Mouse (Mus musculus) neural tube, embryonic 11.5 days (tissue): Measurements from ENCODE around the gene Gm49325. TPM values are rescaled to one million over a fixed set of nuclear protein-coding genes. Genes with fewer than 3 reads are reported as not detected.
A peak's percentile ranks its signal among the peaks of the same experiment; 100 is the strongest.

Experiments
- ATAC-seq: fragments of 200-750 bp; cut with Nextera tagmentation; 2 replicates; pipeline ENCODE4 v1.8.0; 2017; ENCODE audit warnings: moderate number of reproducible peaks, mild to moderate bottlenecking, moderate TSS enrichment, moderate library complexity; ENCODE audit not compliant: insufficient read depth, low FRiP score, low TSS enrichment
- DNase-seq: peaks from one replicate; pipeline ENCODE4 v3.0.0-alpha.2; 2015; ENCODE audit warnings: low spot score
- H3K27ac ChIP-seq: fragments of 300-500 bp; sonication (generic); 2 replicates; pipeline ENCODE4 v1.5.1; 2014; ENCODE audit warnings: low read depth, mild to moderate bottlenecking, low read length
- H3K27me3 ChIP-seq: fragments of 300-500 bp; sonication (generic); 2 replicates; pipeline ENCODE4 v1.6.1; 2014; ENCODE audit warnings: mild to moderate bottlenecking, low read length, mixed read lengths; ENCODE audit not compliant: control insufficient read depth, insufficient read depth
- H3K36me3 ChIP-seq: fragments of 300-500 bp; sonication (generic); 2 replicates; pipeline ENCODE4 v1.6.1; 2014; ENCODE audit warnings: mild to moderate bottlenecking, low read length, moderate library complexity, mixed read lengths; ENCODE audit not compliant: control insufficient read depth, insufficient read depth
- H3K4me1 ChIP-seq: fragments of 300-500 bp; sonication (generic); 2 replicates; pipeline ENCODE4 v1.6.1; 2014; ENCODE audit warnings: low read length, mixed read lengths; ENCODE audit not compliant: control insufficient read depth, insufficient read depth
- H3K4me2 ChIP-seq: fragments of 300-500 bp; sonication (generic); 2 replicates; pipeline ENCODE4 v1.6.1; 2014; ENCODE audit warnings: low read depth, mild to moderate bottlenecking, moderate library complexity
- H3K4me3 ChIP-seq: fragments of 300-500 bp; sonication (generic); 2 replicates; pipeline ENCODE4 v1.5.1; 2014; ENCODE audit warnings: low read depth, low read length
- H3K9ac ChIP-seq: fragments of 300-500 bp; sonication (generic); 2 replicates; pipeline ENCODE4 v1.6.1; 2014; ENCODE audit warnings: mild to moderate bottlenecking, low read length
- H3K9me3 ChIP-seq: fragments of 300-500 bp; sonication (generic); 2 replicates; pipeline ENCODE4 v1.6.1; 2016; ENCODE audit warnings: low read length; ENCODE audit not compliant: control insufficient read depth
- WGBS: fragments of 180-500 bp; shearing (Covaris S2); extraction: QIAGEN DNeasy Blood & Tissue Kit; methylation state at CpG from one replicate; pipeline ENCODE4 v1.1.7; 2014; 5-methylcytosine and 5-hydroxymethylcytosine counted together
- polyA plus RNA-seq: library from polyadenylated mRNA; unstranded; fragments of >200 nt; fragmentation: Nextera tagmentation; extraction: Ambion mirVana; gene quantifications from 2 replicates; pipeline ENCODE4 v1.2.1, GENCODE M21; 2014

Gm49325 gene
- polyA plus RNA-seq, 1 experiment from 2014 or later: 1.4 TPM

DNA sequence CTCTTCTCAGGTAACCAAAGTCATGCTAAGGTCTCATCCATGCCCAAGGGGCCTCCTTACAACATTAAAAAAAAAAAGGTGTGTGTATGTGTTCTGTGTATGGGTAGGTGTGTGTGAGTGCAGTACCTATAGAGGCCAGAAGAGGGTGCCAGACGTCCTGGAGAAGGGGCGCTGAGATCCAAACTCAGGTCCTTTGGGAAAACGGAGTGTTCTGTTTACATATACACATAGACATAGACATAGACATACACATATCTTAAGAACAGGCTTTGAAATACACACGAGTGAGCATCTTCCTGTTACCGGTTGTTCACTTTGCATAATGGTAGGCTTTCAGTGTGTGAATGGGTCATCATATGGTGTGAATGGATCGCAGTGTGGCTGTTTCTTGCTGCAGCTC, 1.9 kb upstream of the Gm49325 start:
- Histone ChIP-seq H3K9ac (no peak overlapping the region), H3K4me3 (no peak overlapping the region), H3K4me2 (no peak overlapping the region), H3K36me3 (no peaks in the 10 kb centered on the region), H3K27me3 (no peaks in the 10 kb centered on the region), H3K9me3 (no peaks in the 10 kb centered on the region; the same call in 1 of the 2 replicates), H3K27ac (no peak overlapping the region), H3K4me1 (peaks cover 8% of the 10 kb centered on the region; the same call in 1 of the 2 replicates)
- DNase-seq (no peak), ATAC-seq (no peak)
- 92% methylated on average over 6 of the region's 6 CpGs for WGBS

- WGBS: 92% methylated on average over 5 of the region's 5 CpGs
- H3K9ac ChIP-seq: no peak overlapping the region
- ATAC-seq: no peak
Observed at GRCm38 (mm10) chr10:77604958-77605357, 1.0 kb upstream of the Gm49325 start.

GRCm38 (mm10) chr10:77605368-77605767, 629 bp upstream of the Gm49325 start:
- Histone ChIP-seq H3K9me3 (no peaks in the 10 kb centered on the region; the same call in 1 of the 2 replicates), H3K4me2 (peak overlapping the region; percentile 91), H3K36me3 (peaks cover 2% of the 10 kb centered on the region; the same call in 1 of the 2 replicates), H3K27me3 (no peaks in the 10 kb centered on the region), H3K27ac (peak overlapping the region; percentile 91; the same call in 1 of the 2 replicates), H3K9ac (no peak overlapping the region), H3K4me3 (peak overlapping the region; percentile 79), H3K4me1 (peaks cover 8% of the 10 kb centered on the region; the same call in 1 of the 2 replicates)
- DNase-seq (peak; percentile 43), ATAC-seq (no peak)
- 61% methylated on average over 1 of the region's 1 CpGs for WGBS

More at GRCm38 (mm10) chr10:77604958-77605357, 1.0 kb upstream of the Gm49325 start:
- Histone ChIP-seq H3K27me3 (no peaks in the 10 kb centered on the region), H3K36me3 (no peaks in the 10 kb centered on the region), H3K4me2 (no peak overlapping the region), H3K4me1 (peaks cover 8% of the 10 kb centered on the region; the same call in 1 of the 2 replicates), H3K4me3 (no peak overlapping the region), H3K27ac (no peak overlapping the region), H3K9me3 (no peaks in the 10 kb centered on the region; the same call in 1 of the 2 replicates)
- no peak for DNase-seq

GRCm38 (mm10) chr10:77606855-77607254, 858 bp downstream of the Gm49325 start:
- DNase-seq: no peak
- Histone ChIP-seq H3K27me3 (no peaks in the 10 kb centered on the region), H3K4me2 (peak overlapping the region; percentile 91), H3K36me3 (peaks cover 3% of the 10 kb centered on the region; the same call in 1 of the 2 replicates), H3K4me1 (peaks cover 8% of the 10 kb centered on the region; the same call in 1 of the 2 replicates), H3K4me3 (peak overlapping the region; percentile 79), H3K27ac (no peak overlapping the region), H3K9me3 (no peaks in the 10 kb centered on the region; the same call in 1 of the 2 replicates), H3K9ac (peak overlapping the region; percentile 83)
- WGBS: 42% methylated on average over 7 of the region's 7 CpGs
- peak; percentile 20 for ATAC-seq

DNA sequence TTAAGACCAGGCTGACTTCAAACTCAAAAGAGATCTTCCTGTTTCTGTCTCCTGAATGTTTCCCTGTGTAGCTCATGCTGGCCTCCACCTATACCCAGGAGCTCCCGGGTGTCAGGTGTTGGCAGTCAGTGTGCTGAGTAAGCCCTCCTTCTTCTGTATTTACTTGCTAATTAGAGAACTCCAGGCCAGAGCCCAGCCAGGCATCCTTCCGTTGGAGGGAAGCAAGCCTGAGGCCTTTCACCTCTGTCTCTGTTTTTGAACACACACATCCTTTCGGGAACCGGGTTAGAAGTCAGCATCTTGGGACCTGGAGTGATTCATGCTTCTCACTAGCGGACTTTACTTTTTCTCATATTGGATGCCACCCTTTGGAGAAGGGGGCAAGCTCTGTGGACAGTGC, 1.4 kb downstream of the Gm49325 start:
- Histone ChIP-seq H3K4me2 (peak overlapping the region; percentile 91), H3K27ac (no peak overlapping the region), H3K27me3 (no peaks in the 10 kb centered on the region), H3K9ac (no peak overlapping the region), H3K4me3 (peak overlapping the region; percentile 79; the same call in 1 of the 2 replicates), H3K36me3 (peaks cover 3% of the 10 kb centered on the region; the same call in 1 of the 2 replicates), H3K4me1 (peaks cover 8% of the 10 kb centered on the region; the same call in 1 of the 2 replicates), H3K9me3 (no peaks in the 10 kb centered on the region; the same call in 1 of the 2 replicates)
- DNase-seq (no peak), ATAC-seq (no peak)
- 74% methylated on average over 5 of the region's 5 CpGs for WGBS

DNA sequence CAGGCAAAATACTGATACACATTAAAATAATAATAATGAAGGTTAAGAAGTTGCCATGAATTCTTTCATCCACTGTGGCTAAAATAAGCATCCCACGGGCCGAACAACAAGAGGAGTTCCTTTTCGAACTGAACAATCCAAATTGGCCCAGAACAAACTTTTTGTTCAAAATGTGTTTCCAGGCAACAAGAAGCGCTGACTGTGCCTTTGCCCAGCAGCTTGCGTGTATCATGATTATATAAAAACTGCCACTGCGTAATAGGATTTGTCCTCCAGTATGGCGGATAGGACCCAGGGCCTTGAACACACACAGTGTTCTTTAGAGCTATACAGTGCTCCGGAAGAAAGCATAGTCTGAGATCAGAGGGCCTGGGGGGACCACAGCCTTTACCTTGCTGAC, 2.6 kb downstream of the Gm49325 start:
- Histone ChIP-seq H3K27me3 (no peaks in the 10 kb centered on the region), H3K4me2 (no peak overlapping the region), H3K27ac (no peak overlapping the region), H3K36me3 (peaks cover 7% of the 10 kb centered on the region; the same call in 1 of the 2 replicates), H3K9ac (no peak overlapping the region), H3K4me3 (no peak overlapping the region), H3K9me3 (no peaks in the 10 kb centered on the region; the same call in 1 of the 2 replicates), H3K4me1 (peaks cover 8% of the 10 kb centered on the region; the same call in 1 of the 2 replicates)
- 94% methylated on average over 8 of the region's 8 CpGs for WGBS
- ATAC-seq (no peak), DNase-seq (no peak)

DNA sequence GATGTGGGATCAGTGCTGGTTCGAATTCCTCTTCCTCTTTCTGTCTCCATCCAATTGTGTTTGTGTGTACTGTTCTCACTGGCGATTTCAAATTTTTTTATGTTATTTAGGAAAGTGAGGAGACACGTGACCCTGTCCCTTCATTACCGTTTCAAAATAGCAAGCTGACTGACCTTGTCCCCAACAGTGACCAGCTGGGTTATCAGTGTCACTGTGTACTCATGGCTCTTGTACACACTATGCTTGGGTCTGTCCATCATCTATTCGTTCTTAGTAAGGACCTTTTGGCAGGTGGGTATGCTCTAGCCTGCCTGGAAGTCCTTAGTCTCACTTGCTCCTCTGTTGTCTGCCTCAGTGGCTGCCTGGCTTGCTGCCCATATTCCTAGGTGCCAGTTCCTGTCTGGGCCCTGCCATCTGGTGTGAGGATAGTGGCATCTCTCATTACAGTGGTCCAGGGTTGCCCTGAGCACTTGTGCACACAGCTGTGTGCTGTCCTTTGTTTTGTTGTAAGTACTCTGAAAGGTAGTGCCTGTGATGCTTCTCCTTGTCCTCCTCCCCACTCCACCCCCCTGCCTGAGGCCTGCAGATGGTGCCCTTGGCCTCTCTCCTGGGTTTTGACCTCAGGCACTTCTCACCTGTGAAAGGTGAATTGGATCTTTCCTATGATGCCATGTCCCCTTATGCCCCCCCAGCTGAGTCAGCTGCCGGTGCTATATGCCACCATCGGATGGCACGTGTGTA, 4.4 kb downstream of the Gm49325 start:
- Histone ChIP-seq H3K4me2 (no peak overlapping the region), H3K27me3 (no peaks in the 10 kb centered on the region), H3K9ac (no peak overlapping the region), H3K9me3 (no peaks in the 10 kb centered on the region), H3K4me3 (no peak overlapping the region), H3K4me1 (peaks cover 8% of the 10 kb centered on the region; the same call in 1 of the 2 replicates), H3K27ac (no peak overlapping the region), H3K36me3 (peaks cover 15% of the 10 kb centered on the region)
- ATAC-seq: no peak
- WGBS: 93% methylated on average over 8 of the region's 8 CpGs
- no peak for DNase-seq

DNA sequence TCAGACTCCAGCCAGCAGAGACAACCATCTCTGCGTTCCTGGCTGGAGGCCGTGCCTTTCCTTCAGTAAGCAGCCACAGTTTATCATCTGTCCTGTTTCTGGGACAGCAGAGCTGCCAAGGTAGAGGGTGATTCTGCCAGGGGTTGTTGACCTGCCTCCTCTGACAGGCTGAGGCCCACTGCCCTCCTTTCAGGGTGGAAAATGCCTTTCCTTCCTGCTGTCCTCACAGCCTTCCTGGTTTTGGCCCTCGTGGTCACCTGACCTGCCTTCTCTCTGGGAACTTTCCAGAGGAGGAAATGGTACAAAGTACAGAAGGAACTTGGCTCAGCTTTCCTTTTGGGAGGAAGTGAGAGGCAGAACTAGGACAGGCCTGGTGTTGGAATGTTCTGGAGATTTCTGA, 7.4 kb downstream of the Gm49325 start:
- ATAC-seq (no peak), DNase-seq (no peak)
- no peaks in the 10 kb centered on the region for H3K27me3 ChIP-seq
- no peaks in the 10 kb centered on the region for H3K9me3 ChIP-seq
- H3K36me3 ChIP-seq: peaks cover 21% of the 10 kb centered on the region
- H3K4me2 ChIP-seq: no peak overlapping the region
- WGBS: 91% methylated on average over 3 of the region's 3 CpGs
- no peaks in the 10 kb centered on the region for H3K4me1 ChIP-seq
- no peak overlapping the region for H3K27ac ChIP-seq
- no peak overlapping the region for H3K4me3 ChIP-seq
- H3K9ac ChIP-seq: no peak overlapping the region

DNA sequence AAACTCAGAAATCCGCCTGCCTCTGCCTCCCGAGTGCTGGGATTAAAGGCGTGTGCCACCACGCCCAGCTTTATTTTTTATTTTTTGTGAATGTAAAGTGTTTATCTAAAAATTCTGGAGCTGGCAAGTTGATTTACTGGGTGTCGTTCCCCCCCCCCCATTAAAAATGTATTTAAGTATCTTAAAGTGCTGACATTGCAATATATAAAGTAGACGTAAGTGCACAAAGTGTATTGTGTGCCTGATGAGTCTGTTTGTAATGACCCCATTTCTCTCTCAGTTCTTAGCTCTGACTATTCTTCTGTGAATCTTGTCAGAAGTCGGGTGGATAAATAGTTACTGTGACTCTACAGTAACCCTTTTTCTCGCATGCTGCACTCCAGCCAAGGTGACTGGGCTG, 9.7 kb downstream of the Gm49325 start:
- Histone ChIP-seq H3K4me2 (no peak overlapping the region), H3K36me3 (peaks cover 18% of the 10 kb centered on the region), H3K9ac (no peak overlapping the region), H3K27me3 (no peaks in the 10 kb centered on the region), H3K4me3 (no peak overlapping the region), H3K4me1 (no peaks in the 10 kb centered on the region), H3K27ac (no peak overlapping the region), H3K9me3 (no peaks in the 10 kb centered on the region)
- WGBS: 95% methylated on average over 8 of the region's 8 CpGs
- DNase-seq (no peak), ATAC-seq (no peak)
